ENCODE assay signal across 9 mouse cellular contexts in genomic region chr1:118878291-118878690, GRCm38 (mm10).
A peak's percentile ranks its signal among the peaks of the same experiment; 100 is the strongest.
DNase-seq lines count a peak whose midpoint lies in the region; ATAC-seq lines count a peak whose summit lies in the region.
"Had no signal": no experiment of that assay in that cellular context is flagged by ENCODE, and none has a peak within 500 bp of the region (broad histone marks: within the 10 kb centered on the region; RNA-seq: fewer than 3 reads in every experiment).

No protein-coding gene starts in this region.

- no peaks in the 10 kb centered on the region for H3K27me3 ChIP-seq in heart, embryonic 11.5 days (ENCODE audit: control insufficient read depth, insufficient read depth, low read length)
- H3K27me3 ChIP-seq in liver, embryonic 13.5 days: no peaks in the 10 kb centered on the region

- peak; percentile 42 to 61 for DNase-seq in heart, adult 18-20 months
- DNase-seq in heart, postnatal 36 days: no peak
- DNase-seq in kidney, adult 9 months: peak; percentile 43
- DNase-seq in liver, embryonic 13.5 days: no peak
- DNase-seq in cerebellum, postnatal 10 days: no peak
- DNase-seq in ovary, postnatal 14 days (ENCODE audit: low spot score): no peak
- DNase-seq in left cerebral cortex, postnatal 36 days (ENCODE audit: low spot score in 2 of 2): no peak
- DNase-seq: layer of hippocampus, postnatal 36 days had no signal

- no peak for ATAC-seq in heart, embryonic 11.5 days (replicated peaks; ENCODE audit: insufficient number of reproducible peaks, low FRiP score, low TSS enrichment)
- ATAC-seq in liver, embryonic 13.5 days (ENCODE audit: low read depth): 0 out of 2 replicates have a peak, but pooled peaks have one; percentile 18

- WGBS in heart, embryonic 11.5 days (ENCODE audit: insufficient replicate concordance): 44% methylated on average over 6 of the region's 6 CpGs
- 47% methylated on average over 6 of the region's 6 CpGs for WGBS in liver, embryonic 13.5 days (ENCODE audit: insufficient replicate concordance)

- no peaks in the 10 kb centered on the region for H3K9me3 ChIP-seq in heart, embryonic 11.5 days (replicated peaks; ENCODE audit: control insufficient read depth, low read length)
- H3K9me3 ChIP-seq in liver, embryonic 13.5 days (replicated peaks): no peaks in the 10 kb centered on the region

- intact Hi-C loops in heart, postnatal 36 days (cut with DNase I): no loop called here
- intact Hi-C loops in left cerebral cortex, postnatal 36 days (cut with DNase I): no loop called here

- H3K4me2 ChIP-seq in heart, embryonic 11.5 days: no peak overlapping the region
- H3K4me2 ChIP-seq in liver, embryonic 13.5 days: no peak overlapping the region

- H3K9ac ChIP-seq in heart, embryonic 11.5 days (ENCODE audit: low read depth, low read length): no peak overlapping the region
- no peak overlapping the region for H3K9ac ChIP-seq in liver, embryonic 13.5 days

- no peak overlapping the region for H3K4me3 ChIP-seq in heart, embryonic 11.5 days (ENCODE audit: low read depth, low read length)
- H3K4me3 ChIP-seq in liver, embryonic 13.5 days (replicated peaks): no peak overlapping the region

- H3K27ac ChIP-seq in heart, embryonic 11.5 days (ENCODE audit: low read depth, low read length): 0 out of 2 replicates have a peak overlapping the region, but pooled peaks have one; percentile 15
- H3K27ac ChIP-seq in liver, embryonic 13.5 days: no peak overlapping the region

- H3K4me1 ChIP-seq in heart, embryonic 11.5 days (ENCODE audit: control insufficient read depth, insufficient read depth, low read length): peaks cover 17% of the 10 kb centered on the region; the same call in 1 of the 2 replicates
- no peaks in the 10 kb centered on the region for H3K4me1 ChIP-seq in liver, embryonic 13.5 days (replicated peaks)

- no peaks in the 10 kb centered on the region for H3K36me3 ChIP-seq in heart, embryonic 11.5 days (ENCODE audit: control insufficient read depth, insufficient read depth, low read length)
- H3K36me3 ChIP-seq in liver, embryonic 13.5 days: no peaks in the 10 kb centered on the region

Comparison
In these comparisons a context has a peak if more than half of its experiments do, and no peak if none do; other contexts are left out.
1. DNase-seq: peak in heart, adult 18-20 months (2 of 2) and kidney, adult 9 months (single experiment); none in heart, postnatal 36 days (0 of 2), liver, embryonic 13.5 days (single experiment), cerebellum, postnatal 10 days (0 of 2), ovary, postnatal 14 days (single experiment) and left cerebral cortex, postnatal 36 days (0 of 2).